Mouse (Mus musculus): ENCODE data around the gene Hist1h2bc.

DNA sequence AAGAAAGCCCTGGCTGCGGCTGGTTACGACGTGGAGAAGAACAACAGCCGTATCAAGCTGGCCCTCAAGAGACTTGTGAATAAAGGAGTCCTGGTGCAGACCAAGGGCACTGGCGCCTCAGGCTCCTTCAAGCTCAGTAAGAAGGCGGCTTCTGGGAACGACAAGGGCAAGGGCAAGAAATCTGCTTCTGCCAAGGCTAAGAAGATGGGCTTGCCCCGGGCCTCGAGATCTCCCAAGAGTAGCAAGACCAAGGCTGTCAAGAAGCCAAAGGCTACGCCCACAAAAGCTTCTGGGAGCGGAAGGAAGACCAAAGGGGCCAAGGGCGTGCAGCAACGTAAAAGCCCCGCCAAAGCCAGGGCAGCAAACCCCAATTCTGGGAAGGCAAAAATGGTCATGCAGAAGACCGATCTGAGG is 12.1 kb downstream of the Hist1h2bc start:
- TF ChIP-seq CTCF (IDR thresholded peaks at IDR 0.05; ENCODE audit: borderline replicate concordance, extremely low read depth, insufficient read depth, insufficient read length) = no peak
- no peak for TF ChIP-seq POLR2A (IDR thresholded peaks at IDR 0.05; ENCODE audit: borderline replicate concordance, extremely low read depth, insufficient read depth, insufficient read length, poor library complexity, severe bottlenecking)

Data from brain, embryonic 14.5 days (tissue).